Mouse (Mus musculus): Measurements from ENCODE around the gene Rev3l.

DNA sequence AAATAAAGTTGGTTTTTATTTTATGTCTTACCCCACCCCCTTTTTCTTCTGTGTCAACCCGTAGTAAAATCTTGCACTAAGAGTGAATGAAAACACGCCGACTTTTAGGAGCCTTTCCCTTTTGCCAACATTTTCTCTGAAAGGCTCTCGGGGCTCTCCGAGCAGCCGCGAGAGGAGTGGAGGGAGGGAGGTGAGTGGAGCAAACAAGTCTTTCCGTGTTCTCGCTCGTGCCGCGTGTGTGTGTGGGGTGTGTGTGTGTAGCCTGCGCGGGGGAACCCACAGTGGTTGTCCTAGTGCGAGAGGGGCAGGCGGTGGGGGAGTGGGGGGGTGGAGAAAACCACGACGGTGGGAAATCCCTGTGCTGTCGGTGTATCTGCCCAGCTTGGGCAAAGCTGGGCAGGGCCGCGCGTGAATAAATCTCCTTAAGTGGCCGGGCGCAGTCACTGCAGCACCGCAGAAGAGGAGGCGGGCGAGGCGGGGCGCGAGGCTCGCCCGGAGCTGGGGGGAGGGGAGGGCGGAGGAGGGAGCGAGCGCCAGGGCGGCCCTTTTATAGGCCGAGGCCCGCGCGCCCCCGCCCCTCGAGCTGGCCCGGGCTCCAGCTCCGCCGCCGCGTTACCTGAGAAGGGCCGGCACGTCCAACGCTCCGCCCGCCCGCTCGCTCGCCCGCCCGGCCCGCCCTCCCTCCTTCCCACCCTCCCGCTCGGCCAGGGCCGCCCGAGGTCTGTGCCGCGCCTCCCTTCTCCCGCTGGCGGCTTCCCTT lies 762 bp upstream of the Rev3l start:
- TF ChIP-seq CTCF (IDR thresholded peaks at IDR 0.05; ENCODE audit: extremely low read depth, insufficient read depth, low read length), result no peak
- no peak for TF ChIP-seq POLR2A (IDR thresholded peaks at IDR 0.05; ENCODE audit: extremely low read depth, insufficient read depth, low read length)

All from cortical plate, adult 2 months (tissue).